Mouse (Mus musculus): Measurements from ENCODE around the gene Slc30a2. TPM values are rescaled to one million over a fixed set of nuclear protein-coding genes. Genes with fewer than 3 reads are reported as not detected.
"Not testable (repeated sequence)": the region's sequence is repeated elsewhere in the genome, so short reads cannot be mapped to it uniquely, and the experiment has no call there.

The Slc30a2 gene
- polyA plus RNA-seq, 1 experiment from 2014 or later, result 0.14 TPM

- Histone ChIP-seq H3K9ac (replicated peaks) (no peak overlapping the region), H3K27me3 (replicated peaks) (no peaks in the 10 kb centered on the region)
- 66% methylated on average over 5 of the region's 5 CpGs for WGBS
These were observed 18.3 kb upstream of the Slc30a2 start for GRCm38 (mm10) chr4:134324655-134325054.

GRCm38 (mm10) chr4:134326859-134327530, 16.0 kb upstream of the Slc30a2 start:
- no peaks in the 10 kb centered on the region for H3K27me3 ChIP-seq (replicated peaks)
- H3K9me3 ChIP-seq (replicated peaks), result no peaks in the 10 kb centered on the region
- no peak overlapping the region for H3K4me2 ChIP-seq
- H3K36me3 ChIP-seq, result no peaks in the 10 kb centered on the region
- no peak for ATAC-seq (ENCODE audit: low FRiP score)
- 74% methylated on average over 5 of the region's 5 CpGs for WGBS
- H3K4me3 ChIP-seq (replicated peaks), result no peak overlapping the region
- H3K27ac ChIP-seq (replicated peaks), result no peak overlapping the region
- no peak overlapping the region for H3K9ac ChIP-seq (replicated peaks)
- no peaks in the 10 kb centered on the region for H3K4me1 ChIP-seq

More at GRCm38 (mm10) chr4:134324655-134325054, 18.3 kb upstream of the Slc30a2 start:
- ATAC-seq (ENCODE audit: low FRiP score), result no peak
- no peak overlapping the region for H3K27ac ChIP-seq (replicated peaks)
- no peaks in the 10 kb centered on the region for H3K36me3 ChIP-seq
- H3K9me3 ChIP-seq (replicated peaks), result no peaks in the 10 kb centered on the region
- H3K4me3 ChIP-seq (replicated peaks), result no peak overlapping the region
- no peaks in the 10 kb centered on the region for H3K4me1 ChIP-seq
- H3K4me2 ChIP-seq, result no peak overlapping the region

GRCm38 (mm10) chr4:134328151-134328550, 14.8 kb upstream of the Slc30a2 start:
- no peak overlapping the region for H3K4me2 ChIP-seq
- H3K9ac ChIP-seq (replicated peaks), result no peak overlapping the region
- no peak for ATAC-seq (ENCODE audit: low FRiP score)
- no peaks in the 10 kb centered on the region for H3K27me3 ChIP-seq (replicated peaks)
- H3K27ac ChIP-seq (replicated peaks), result no peak overlapping the region
- no peaks in the 10 kb centered on the region for H3K4me1 ChIP-seq
- H3K9me3 ChIP-seq (replicated peaks), result no peaks in the 10 kb centered on the region
- WGBS, result 62% methylated on average over 8 of the region's 8 CpGs
- no peak overlapping the region for H3K4me3 ChIP-seq (replicated peaks)
- no peaks in the 10 kb centered on the region for H3K36me3 ChIP-seq

GRCm38 (mm10) chr4:134328832-134329231, 14.1 kb upstream of the Slc30a2 start:
- Histone ChIP-seq H3K9me3 (replicated peaks) (no peaks in the 10 kb centered on the region), H3K4me1 (no peaks in the 10 kb centered on the region), H3K9ac (replicated peaks) (no peak overlapping the region), H3K27ac (replicated peaks) (no peak overlapping the region), H3K4me3 (replicated peaks) (no peak overlapping the region), H3K27me3 (replicated peaks) (no peaks in the 10 kb centered on the region), H3K4me2 (no peak overlapping the region), H3K36me3 (no peaks in the 10 kb centered on the region)
- WGBS, result 91% methylated on average over 8 of the region's 8 CpGs
- no peak for ATAC-seq (ENCODE audit: low FRiP score)

- Histone ChIP-seq H3K4me2 (no peak overlapping the region), H3K9me3 (replicated peaks) (no peaks in the 10 kb centered on the region), H3K27ac (replicated peaks) (no peak overlapping the region), H3K27me3 (replicated peaks) (no peaks in the 10 kb centered on the region), H3K4me1 (no peaks in the 10 kb centered on the region), H3K4me3 (replicated peaks) (no peak overlapping the region), H3K36me3 (no peaks in the 10 kb centered on the region), H3K9ac (replicated peaks) (no peak overlapping the region)
- 62% methylated on average over 5 of the region's 5 CpGs for WGBS
- ATAC-seq (ENCODE audit: low FRiP score), result no peak
These were observed 12.7 kb upstream of the Slc30a2 start for GRCm38 (mm10) chr4:134330281-134330680.

GRCm38 (mm10) chr4:134341231-134341630, 1.8 kb upstream of the Slc30a2 start:
- H3K9me3 ChIP-seq (replicated peaks); H3K36me3 ChIP-seq; H3K27ac ChIP-seq (replicated peaks); H3K4me2 ChIP-seq; H3K4me3 ChIP-seq (replicated peaks); H3K9ac ChIP-seq (replicated peaks); ATAC-seq (ENCODE audit: low FRiP score): not testable (repeated sequence)
- Histone ChIP-seq H3K4me1 (peaks cover 11% of the 10 kb centered on the region), H3K27me3 (replicated peaks) (peaks cover 43% of the 10 kb centered on the region)
- WGBS, result 58% methylated on average over 6 of the region's 6 CpGs

- Histone ChIP-seq H3K4me2 (no peak overlapping the region), H3K4me3 (replicated peaks) (no peak overlapping the region), H3K36me3 (no peaks in the 10 kb centered on the region), H3K27me3 (replicated peaks) (peaks cover 43% of the 10 kb centered on the region), H3K9ac (replicated peaks) (no peak overlapping the region), H3K27ac (replicated peaks) (no peak overlapping the region), H3K9me3 (replicated peaks) (no peaks in the 10 kb centered on the region), H3K4me1 (peaks cover 11% of the 10 kb centered on the region)
- ATAC-seq (ENCODE audit: low FRiP score), result no peak
- WGBS, result 38% methylated on average over 11 of the region's 11 CpGs
These were observed 685 bp upstream of the Slc30a2 start for GRCm38 (mm10) chr4:134342213-134342779.

GRCm38 (mm10) chr4:134344620-134345019, 1.6 kb downstream of the Slc30a2 start:
- no peak for ATAC-seq (ENCODE audit: low FRiP score)
- 53% methylated on average over 3 of the region's 3 CpGs for WGBS

GRCm38 (mm10) chr4:134345802-134346201, 2.8 kb downstream of the Slc30a2 start:
- H3K4me3 ChIP-seq (replicated peaks), result no peak overlapping the region
- no peak overlapping the region for H3K4me2 ChIP-seq
- no peak for ATAC-seq (ENCODE audit: low FRiP score)
- no peaks in the 10 kb centered on the region for H3K9me3 ChIP-seq (replicated peaks)
- H3K4me1 ChIP-seq, result peaks cover 11% of the 10 kb centered on the region
- 82% methylated on average over 15 of the region's 15 CpGs for WGBS
- H3K27ac ChIP-seq (replicated peaks), result no peak overlapping the region
- no peaks in the 10 kb centered on the region for H3K36me3 ChIP-seq
- no peak overlapping the region for H3K9ac ChIP-seq (replicated peaks)
- peaks cover 42% of the 10 kb centered on the region for H3K27me3 ChIP-seq (replicated peaks)

More at GRCm38 (mm10) chr4:134344620-134345019, 1.6 kb downstream of the Slc30a2 start:
- H3K27me3 ChIP-seq (replicated peaks), result peaks cover 43% of the 10 kb centered on the region
- peaks cover 11% of the 10 kb centered on the region for H3K4me1 ChIP-seq
- no peak overlapping the region for H3K9ac ChIP-seq (replicated peaks)
- no peaks in the 10 kb centered on the region for H3K36me3 ChIP-seq
- H3K4me2 ChIP-seq, result no peak overlapping the region
- H3K9me3 ChIP-seq (replicated peaks), result no peaks in the 10 kb centered on the region
- H3K27ac ChIP-seq (replicated peaks), result no peak overlapping the region
- H3K4me3 ChIP-seq (replicated peaks), result no peak overlapping the region

- peaks cover 20% of the 10 kb centered on the region for H3K4me1 ChIP-seq
- peaks cover 24% of the 10 kb centered on the region for H3K27me3 ChIP-seq (replicated peaks)
- H3K36me3 ChIP-seq, result no peaks in the 10 kb centered on the region
- H3K9me3 ChIP-seq (replicated peaks), result no peaks in the 10 kb centered on the region
- no peak overlapping the region for H3K4me3 ChIP-seq (replicated peaks)
- 71% methylated on average over 11 of the region's 11 CpGs for WGBS
- no peak for ATAC-seq (ENCODE audit: low FRiP score)
- H3K4me2 ChIP-seq, result no peak overlapping the region
- H3K27ac ChIP-seq (replicated peaks), result no peak overlapping the region
- H3K9ac ChIP-seq (replicated peaks), result no peak overlapping the region
These were observed 5.1 kb downstream of the Slc30a2 start for GRCm38 (mm10) chr4:134348078-134348477.

- no peak overlapping the region for H3K4me2 ChIP-seq
- no peak for ATAC-seq (ENCODE audit: low FRiP score)
- 83% methylated on average over 5 of the region's 5 CpGs for WGBS
These were observed 5.6 kb downstream of the Slc30a2 start for GRCm38 (mm10) chr4:134348545-134348944.

GRCm38 (mm10) chr4:134349829-134350228, 6.8 kb downstream of the Slc30a2 start:
- H3K27ac ChIP-seq (replicated peaks), result no peak overlapping the region
- no peaks in the 10 kb centered on the region for H3K9me3 ChIP-seq (replicated peaks)
- WGBS, result 93% methylated on average over 7 of the region's 7 CpGs
- no peaks in the 10 kb centered on the region for H3K36me3 ChIP-seq
- no peak for ATAC-seq (ENCODE audit: low FRiP score)
- H3K4me3 ChIP-seq (replicated peaks), result no peak overlapping the region
- H3K9ac ChIP-seq (replicated peaks), result no peak overlapping the region
- peaks cover 13% of the 10 kb centered on the region for H3K4me1 ChIP-seq
- H3K27me3 ChIP-seq (replicated peaks), result peaks cover 9% of the 10 kb centered on the region
- no peak overlapping the region for H3K4me2 ChIP-seq

More at GRCm38 (mm10) chr4:134348545-134348944, 5.6 kb downstream of the Slc30a2 start:
- peaks cover 19% of the 10 kb centered on the region for H3K27me3 ChIP-seq (replicated peaks)
- H3K36me3 ChIP-seq, result no peaks in the 10 kb centered on the region
- H3K4me3 ChIP-seq (replicated peaks), result no peak overlapping the region
- no peaks in the 10 kb centered on the region for H3K9me3 ChIP-seq (replicated peaks)
- H3K4me1 ChIP-seq, result peaks cover 15% of the 10 kb centered on the region
- H3K27ac ChIP-seq (replicated peaks), result no peak overlapping the region
- no peak overlapping the region for H3K9ac ChIP-seq (replicated peaks)

Measured in neural tube, embryonic 15.5 days (tissue).